Mouse (Mus musculus) kidney, embryonic 14.5 days (tissue): ENCODE results near the gene Hist1h2bh. TPM values are rescaled to one million over a fixed set of nuclear protein-coding genes. Genes with fewer than 3 reads are reported as not detected.
A peak's percentile ranks its signal among the peaks of the same experiment; 100 is the strongest.

ENCODE experiments used
- ATAC-seq: fragments of 200-750 bp; cut with Nextera tagmentation; 2 replicates; pipeline ENCODE4 v1.8.0; 2017; ENCODE audit warnings: moderate number of reproducible peaks, mild to moderate bottlenecking, moderate TSS enrichment, moderate library complexity; ENCODE audit not compliant: low FRiP score, low TSS enrichment
- H3K27ac ChIP-seq: fragments of 300-500 bp; sonication (generic); 2 replicates; pipeline ENCODE4 v1.5.1; 2014; ENCODE audit warnings: low read depth, mild to moderate bottlenecking, low read length, moderate library complexity, mixed read lengths
- H3K27me3 ChIP-seq: fragments of 300-500 bp; sonication (generic); 2 replicates; pipeline ENCODE4 v1.6.1; 2014; ENCODE audit warnings: mild to moderate bottlenecking, low read length; ENCODE audit not compliant: control insufficient read depth, insufficient read depth
- H3K36me3 ChIP-seq: fragments of 300-500 bp; sonication (generic); 2 replicates; pipeline ENCODE4 v1.6.1; 2014; ENCODE audit warnings: low read length, mixed read lengths; ENCODE audit not compliant: control insufficient read depth, insufficient read depth
- H3K4me1 ChIP-seq: fragments of 300-500 bp; sonication (generic); 2 replicates; pipeline ENCODE4 v1.6.1; 2014; ENCODE audit warnings: low read length, mixed read lengths; ENCODE audit not compliant: control insufficient read depth, insufficient read depth
- H3K4me2 ChIP-seq: fragments of 300-500 bp; sonication (generic); replicated peaks from 2 replicates; pipeline ENCODE4 v1.6.1; 2014; ENCODE audit warnings: low read depth, mild to moderate bottlenecking, low read length
- H3K4me3 ChIP-seq: fragments of 300-500 bp; sonication (generic); 2 replicates; pipeline ENCODE4 v1.5.1; 2014; ENCODE audit warnings: mild to moderate bottlenecking, low read length
- H3K9ac ChIP-seq: fragments of 300-500 bp; sonication (generic); 2 replicates; pipeline ENCODE4 v1.6.1; 2014; ENCODE audit warnings: low read depth, mild to moderate bottlenecking, low read length, moderate library complexity
- H3K9me3 ChIP-seq: fragments of 300-500 bp; sonication (generic); 2 replicates; pipeline ENCODE4 v1.6.1; 2016; ENCODE audit warnings: low read length; ENCODE audit not compliant: control insufficient read depth
- WGBS: fragments of 180-500 bp; shearing (Covaris S2); extraction: QIAGEN DNeasy Blood & Tissue Kit; methylation state at CpG from one replicate; pipeline ENCODE4 v1.1.7; 2014; 5-methylcytosine and 5-hydroxymethylcytosine counted together
- microRNA-seq: library from miRNA; unstranded; fragments of <30 nt; microRNA quantifications from one replicate; pipeline ENCODE4, GENCODE M21; 2016
- polyA plus RNA-seq: library from polyadenylated mRNA; unstranded; fragments of >200 nt; fragmentation: Nextera tagmentation; extraction: Ambion mirVana; gene quantifications from 2 replicates; pipeline ENCODE4 v1.2.1, GENCODE M21; 2014

Gene Hist1h2bh
- polyA plus RNA-seq, 1 experiment from 2014 or later: 1.4 TPM

GRCm38 (mm10) chr13:23498653-23499052 is 44.5 kb downstream of the Hist1h2bh start:
- Histone ChIP-seq H3K27me3 (no peaks in the 10 kb centered on the region), H3K9me3 (no peaks in the 10 kb centered on the region), H3K36me3 (no peaks in the 10 kb centered on the region), H3K9ac (peak overlapping the region; percentile 38; the same call in 1 of the 2 replicates), H3K4me1 (peaks cover 16% of the 10 kb centered on the region; the same call in 1 of the 2 replicates), H3K27ac (no peak overlapping the region), H3K4me3 (peak overlapping the region; percentile 38), H3K4me2 (peak overlapping the region; percentile 50)
- WGBS: 3% methylated on average over 10 of the region's 10 CpGs
- ATAC-seq: no peak

GRCm38 (mm10) chr13:23497656-23498321 is 45.4 kb downstream of the Hist1h2bh start:
- H3K4me3 ChIP-seq: peak overlapping the region; percentile 38
- H3K36me3 ChIP-seq: no peaks in the 10 kb centered on the region
- peaks cover 16% of the 10 kb centered on the region; the same call in 1 of the 2 replicates for H3K4me1 ChIP-seq
- H3K27ac ChIP-seq: no peak overlapping the region
- H3K27me3 ChIP-seq: no peaks in the 10 kb centered on the region
- 0 out of 2 replicates have a peak overlapping the region, but pooled peaks have one; percentile 38 for H3K9ac ChIP-seq
- peak; percentile 25; the same call in 1 of the 2 replicates for ATAC-seq
- H3K4me2 ChIP-seq: peak overlapping the region; percentile 50
- WGBS: 2% methylated on average over 19 of the region's 19 CpGs
- H3K9me3 ChIP-seq: no peaks in the 10 kb centered on the region

- no peaks in the 10 kb centered on the region for H3K36me3 ChIP-seq
- peaks cover 10% of the 10 kb centered on the region; the same call in 1 of the 2 replicates for H3K4me1 ChIP-seq
- no peak overlapping the region for H3K27ac ChIP-seq
- 84% methylated on average over 6 of the region's 6 CpGs for WGBS
- H3K4me3 ChIP-seq: no peak overlapping the region
- no peaks in the 10 kb centered on the region for H3K27me3 ChIP-seq
- no peak overlapping the region for H3K9ac ChIP-seq
- no peak overlapping the region for H3K4me2 ChIP-seq
- ATAC-seq: no peak
- no peaks in the 10 kb centered on the region for H3K9me3 ChIP-seq
Measured at GRCm38 (mm10) chr13:23495526-23495925, 47.7 kb downstream of the Hist1h2bh start.

- H3K36me3 ChIP-seq: no peaks in the 10 kb centered on the region
- H3K27ac ChIP-seq: no peak overlapping the region
- H3K9ac ChIP-seq: no peak overlapping the region
- no peaks in the 10 kb centered on the region for H3K9me3 ChIP-seq
- ATAC-seq: no peak
- 0 out of 2 replicates have a peak, but pooled peaks cover 2% of the 10 kb centered on the region for H3K4me1 ChIP-seq
- peak overlapping the region; percentile 46 for H3K4me2 ChIP-seq
- H3K4me3 ChIP-seq: peak overlapping the region; percentile 17; the same call in 1 of the 2 replicates
- 8% methylated on average over 14 of the region's 14 CpGs for WGBS
- H3K27me3 ChIP-seq: no peaks in the 10 kb centered on the region
Measured at GRCm38 (mm10) chr13:23491990-23492389, 51.2 kb downstream of the Hist1h2bh start.

Small RNA genes within 50 kb of the gene (microRNA-seq; reads per million reads assigned to microRNA genes)
- gene Gm44297 (not detected), gene Gm44359 (not detected), gene Gm44394 (not detected), gene n-TStga1 (1.7 reads per million)

Other genes with a start within 250 kb of the Hist1h2bh start
- 43.9 and 55.5 TPM in 2 replicates for gene Zfp322a, start 174.2 kb downstream of the Hist1h2bh start, polyA plus RNA-seq
- gene Abt1, start 119.5 kb downstream of the Hist1h2bh start, polyA plus RNA-seq: 12.5 and 13.5 TPM in 2 replicates
- 0.09 TPM in 2 replicates for gene Btn1a1, start 77.5 kb downstream of the Hist1h2bh start, polyA plus RNA-seq
- gene Btn2a2, start 54.5 kb downstream of the Hist1h2bh start, polyA plus RNA-seq: 0.31 and 0.87 TPM in 2 replicates
- 6.1 and 9.9 TPM in 2 replicates for gene Hist1h4h, start 12.3 kb downstream of the Hist1h2bh start, polyA plus RNA-seq
- gene Hist1h2af, start 9.5 kb downstream of the Hist1h2bh start, polyA plus RNA-seq: 13.8 and 28.7 TPM in 2 replicates
- gene Hist1h3g, start 8.0 kb downstream of the Hist1h2bh start, polyA plus RNA-seq: 8.2 and 12.5 TPM in 2 replicates
- 1.2 and 2.0 TPM in 2 replicates for gene Hist1h3f, start 660 bp upstream of the Hist1h2bh start, polyA plus RNA-seq
- gene Hist1h4f, start 8.3 kb upstream of the Hist1h2bh start, polyA plus RNA-seq: 1.1 and 2.9 TPM in 2 replicates
- gene Hist1h1d, start 9.9 kb upstream of the Hist1h2bh start, polyA plus RNA-seq: 0.70 and 1.2 TPM in 2 replicates
- gene Hist1h3e, start 19.0 kb upstream of the Hist1h2bh start, polyA plus RNA-seq: 11.4 and 15.4 TPM in 2 replicates
- 114 and 155 TPM in 2 replicates for gene Hist1h2ae, start 27.8 kb upstream of the Hist1h2bh start, polyA plus RNA-seq
- 7.9 and 12.9 TPM in 2 replicates for gene Hist1h2bg, start 28.0 kb upstream of the Hist1h2bh start, polyA plus RNA-seq
- 6.7 and 10.8 TPM in 2 replicates for gene Hist1h2bf, start 30.8 kb upstream of the Hist1h2bh start, polyA plus RNA-seq
- 2.9 and 5.3 TPM in 2 replicates for gene Hist1h2ad, start 31.0 kb upstream of the Hist1h2bh start, polyA plus RNA-seq
- 12.0 and 14.7 TPM in 2 replicates for gene Hist1h3d, start 32.4 kb upstream of the Hist1h2bh start, polyA plus RNA-seq
- gene Hist1h4d, start 38.2 kb upstream of the Hist1h2bh start, polyA plus RNA-seq: 113 and 136 TPM in 2 replicates
- gene Hist1h2be, start 77.7 kb upstream of the Hist1h2bh start, polyA plus RNA-seq: 2.9 and 3.1 TPM in 2 replicates
- 17.6 and 20.4 TPM in 2 replicates for gene Hist1h1e, start 79.2 kb upstream of the Hist1h2bh start, polyA plus RNA-seq
- gene Hist1h2ac, start 140.6 kb upstream of the Hist1h2bh start, polyA plus RNA-seq: 1.3 and 1.9 TPM in 2 replicates
- 54.0 and 60.2 TPM in 2 replicates for gene Hist1h2bc, start 140.8 kb upstream of the Hist1h2bh start, polyA plus RNA-seq
- not detected in 2 replicates for gene Hist1h1t, start 152.4 kb upstream of the Hist1h2bh start, polyA plus RNA-seq
- 9.0 and 15.0 TPM in 2 replicates for gene Hist1h4c, start 155.1 kb upstream of the Hist1h2bh start, polyA plus RNA-seq
- gene Hfe, start 167.5 kb upstream of the Hist1h2bh start, polyA plus RNA-seq: 6.0 and 7.6 TPM in 2 replicates
- gene Hist1h1c, start 195.4 kb upstream of the Hist1h2bh start, polyA plus RNA-seq: 21.6 and 28.4 TPM in 2 replicates
- 12.7 and 18.3 TPM in 2 replicates for gene Hist1h3c, start 202.2 kb upstream of the Hist1h2bh start, polyA plus RNA-seq
- gene Hist1h2bb, start 203.3 kb upstream of the Hist1h2bh start, polyA plus RNA-seq: 2.7 and 6.8 TPM in 2 replicates
- 70.3 and 91.4 TPM in 2 replicates for gene Hist1h2ab, start 207.7 kb upstream of the Hist1h2bh start, polyA plus RNA-seq
- gene Hist1h3b, start 208.9 kb upstream of the Hist1h2bh start, polyA plus RNA-seq: 12.5 and 22.2 TPM in 2 replicates
- 7.0 and 9.2 TPM in 2 replicates for gene Hist1h4b, start 213.6 kb upstream of the Hist1h2bh start, polyA plus RNA-seq
- gene Hist1h4a, start 217.8 kb upstream of the Hist1h2bh start, polyA plus RNA-seq: 1.3 and 1.9 TPM in 2 replicates
- 8.8 and 11.6 TPM in 2 replicates for gene Hist1h3a, start 219.0 kb upstream of the Hist1h2bh start, polyA plus RNA-seq
- gene Hist1h1a, start 220.3 kb upstream of the Hist1h2bh start, polyA plus RNA-seq: 3.5 and 6.5 TPM in 2 replicates
- not detected in 2 replicates for gene Trim38, start 226.5 kb upstream of the Hist1h2bh start, polyA plus RNA-seq